Mouse (Mus musculus) heart, postnatal 0 days (tissue): ENCODE data around the gene Atp13a3.

ENCODE experiments used
- CTCF ChIP-seq: IDR thresholded peaks from 2 replicates; pipeline ENCODE4 v1.5.1; 2016; ENCODE audit warnings: antibody characterized with exemption, control low read depth, low read depth
- EP300 ChIP-seq: IDR thresholded peaks from 2 replicates; pipeline ENCODE4 v1.6.1; 2016; ENCODE audit warnings: antibody characterized with exemption, low read depth

GRCm38 (mm10) chr16:30296601-30297275 lies 109.0 kb downstream of the Atp13a3 start:
- no peak for TF ChIP-seq CTCF
- no peak for TF ChIP-seq EP300
